Mouse (Mus musculus) erythroblast, embryonic 14.5 days (primary cell): ENCODE results near the gene Kbtbd12. TPM values are rescaled to one million over a fixed set of nuclear protein-coding genes. Genes with fewer than 3 reads are reported as not detected.

ENCODE experiments used
- H3K27me3 ChIP-seq: 2 replicates; pipeline ENCODE4 v1.6.1; 2012; ENCODE audit warnings: inconsistent platforms; ENCODE audit not compliant: control insufficient read depth
- H3K36me3 ChIP-seq: 2 replicates; pipeline ENCODE4 v1.6.1; 2012; ENCODE audit warnings: mild to moderate bottlenecking, inconsistent platforms; ENCODE audit not compliant: control insufficient read depth
- H3K4me1 ChIP-seq: 2 replicates; pipeline ENCODE4 v1.6.1; 2012; ENCODE audit warnings: inconsistent platforms; ENCODE audit not compliant: control insufficient read depth
- H3K4me3 ChIP-seq: replicated peaks from 2 replicates; pipeline ENCODE3; 2012; ENCODE audit warnings: moderate library complexity, mild to moderate bottlenecking, inconsistent platforms
- H3K9me3 ChIP-seq: 2 replicates; pipeline ENCODE4 v1.6.1; 2012; ENCODE audit warnings: low read length, inconsistent platforms, mixed read lengths; ENCODE audit not compliant: control insufficient read depth
- GATA1 ChIP-seq: IDR thresholded peaks from 2 replicates; pipeline ENCODE4 v1.6.1; 2012; ENCODE audit warnings: low read length, inconsistent platforms, mixed read lengths
- TAL1 ChIP-seq: IDR thresholded peaks from 3 replicates; pipeline ENCODE4 v1.6.1; 2012; ENCODE audit warnings: low read length, inconsistent platforms, mixed read lengths
- polyA plus RNA-seq: library from polyadenylated mRNA; stranded (reverse); fragments of >175 nt; gene quantifications from 2 replicates; pipeline ENCODE4 v1.2.3, GENCODE M21; 2012

Gene Kbtbd12
- polyA plus RNA-seq, 1 experiment: not detected

DNA sequence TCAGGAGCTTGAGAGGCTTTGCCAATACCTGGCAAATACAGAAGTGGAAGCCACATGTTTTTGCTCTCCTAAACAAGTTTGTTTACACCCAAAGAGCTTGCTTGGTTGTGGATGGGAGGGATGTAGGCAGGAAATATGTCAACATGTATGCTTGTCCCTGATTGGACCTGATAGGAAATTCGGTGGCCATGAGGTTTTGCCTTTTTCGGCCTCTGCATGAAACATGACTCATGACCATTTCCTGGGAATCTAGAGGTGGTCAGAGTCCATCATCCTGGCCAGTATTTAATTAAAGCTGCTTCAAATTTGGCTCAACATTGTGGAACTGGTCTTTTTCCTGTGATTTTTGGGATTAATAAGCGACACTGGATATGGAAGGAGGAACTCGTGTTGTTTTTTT lies 53.8 kb downstream of the Kbtbd12 start:
- Histone ChIP-seq H3K4me1 (no peaks in the 10 kb centered on the region), H3K36me3 (no peaks in the 10 kb centered on the region), H3K4me3 (no peak overlapping the region), H3K9me3 (no peaks in the 10 kb centered on the region), H3K27me3 (peaks cover 22% of the 10 kb centered on the region)
- TF ChIP-seq GATA1 (no peak), TAL1 (no peak)

DNA sequence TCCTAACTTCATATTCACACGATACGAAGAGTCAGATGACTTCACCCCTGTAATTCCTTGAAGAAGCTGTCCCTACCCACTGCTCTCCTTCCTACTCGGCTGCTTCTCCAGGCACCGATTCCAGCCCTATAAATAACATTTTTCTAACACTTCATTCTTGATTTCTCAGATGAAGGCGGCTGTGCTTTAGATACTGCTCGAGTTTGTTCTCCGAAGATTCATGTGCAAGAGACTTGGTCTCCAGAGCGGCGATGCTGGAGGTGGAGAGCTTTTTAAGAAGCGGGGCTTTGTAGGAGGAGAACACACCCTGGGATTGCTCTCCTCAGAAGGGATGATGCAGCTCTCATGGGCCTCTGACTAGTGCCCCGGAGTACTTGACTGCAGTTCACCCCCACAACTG lies 61.3 kb downstream of the Kbtbd12 start:
- H3K4me3 ChIP-seq: no peak overlapping the region
- no peaks in the 10 kb centered on the region for H3K36me3 ChIP-seq
- no peak for TF ChIP-seq GATA1
- no peak for TF ChIP-seq TAL1
- H3K4me1 ChIP-seq: no peaks in the 10 kb centered on the region
- H3K27me3 ChIP-seq: peaks cover 7% of the 10 kb centered on the region
- no peaks in the 10 kb centered on the region for H3K9me3 ChIP-seq

DNA sequence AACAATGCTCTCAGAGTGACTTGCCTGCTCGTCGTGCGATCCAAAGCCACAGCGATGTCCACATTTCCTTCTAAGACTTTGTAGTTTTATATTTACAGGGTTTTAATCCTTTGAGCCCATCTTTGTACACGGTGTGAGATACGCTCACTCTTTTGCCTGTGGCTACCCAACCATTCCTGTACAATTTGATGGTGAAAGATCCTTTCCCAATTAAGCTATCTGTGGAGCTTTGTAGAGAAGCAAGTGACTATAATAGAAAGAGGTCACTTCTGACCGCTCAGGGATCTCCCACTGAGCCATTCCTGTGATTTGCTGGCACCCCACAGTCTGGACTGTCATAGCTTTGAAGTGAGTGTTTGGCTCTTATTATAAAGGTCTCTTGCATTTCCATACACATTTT lies 71.1 kb downstream of the Kbtbd12 start:
- H3K4me1 ChIP-seq: no peaks in the 10 kb centered on the region
- H3K4me3 ChIP-seq: no peak overlapping the region
- TF ChIP-seq TAL1 (no peak), GATA1 (no peak)
- H3K27me3 ChIP-seq: peaks cover 35% of the 10 kb centered on the region
- H3K36me3 ChIP-seq: no peaks in the 10 kb centered on the region
- H3K9me3 ChIP-seq: no peaks in the 10 kb centered on the region

DNA sequence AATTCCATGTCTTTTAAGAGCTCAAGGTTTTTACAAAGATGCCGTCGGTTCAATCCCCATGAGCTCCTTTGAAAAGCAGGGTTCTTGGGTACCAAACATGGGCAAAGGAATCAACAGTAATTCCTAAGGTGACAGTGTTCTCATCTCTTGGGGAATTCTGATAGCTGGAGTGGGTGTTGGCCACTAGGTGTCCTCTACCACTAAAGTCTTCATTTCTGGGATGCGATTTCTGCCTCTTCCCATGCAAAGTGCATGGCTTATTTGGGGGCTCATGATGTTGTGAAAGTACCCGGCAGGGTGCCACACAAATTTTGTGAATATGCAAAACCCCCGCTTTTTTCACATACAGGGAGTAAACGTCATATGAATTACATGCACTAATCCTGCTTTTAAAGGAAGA lies 72.7 kb downstream of the Kbtbd12 start:
- no peaks in the 10 kb centered on the region for H3K36me3 ChIP-seq
- H3K4me1 ChIP-seq: no peaks in the 10 kb centered on the region
- no peak for TF ChIP-seq GATA1
- no peak for TF ChIP-seq TAL1
- peaks cover 43% of the 10 kb centered on the region for H3K27me3 ChIP-seq
- no peak overlapping the region for H3K4me3 ChIP-seq
- no peaks in the 10 kb centered on the region for H3K9me3 ChIP-seq

DNA sequence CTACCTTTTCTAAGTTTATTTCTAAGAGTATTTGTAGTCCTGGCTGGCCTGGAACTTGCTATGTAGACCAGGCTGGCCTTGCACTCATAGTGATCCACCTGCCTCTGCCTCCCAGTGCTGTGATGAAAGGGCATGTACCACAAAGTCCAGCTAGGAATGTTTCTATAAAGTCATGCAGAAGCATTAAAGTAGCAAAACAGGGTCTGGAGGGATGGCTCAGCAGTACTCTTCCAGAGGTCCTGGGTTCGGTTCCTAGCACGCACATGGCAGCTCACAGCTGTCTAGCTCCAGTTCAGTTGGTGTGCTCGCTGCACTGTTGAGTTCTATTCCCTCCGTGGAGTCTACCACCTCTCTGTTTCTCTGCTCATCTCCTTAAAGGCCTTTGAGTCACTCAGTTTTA lies 77.6 kb downstream of the Kbtbd12 start:
- Histone ChIP-seq H3K27me3 (peaks cover 40% of the 10 kb centered on the region), H3K36me3 (no peaks in the 10 kb centered on the region), H3K9me3 (no peaks in the 10 kb centered on the region), H3K4me1 (no peaks in the 10 kb centered on the region), H3K4me3 (no peak overlapping the region)
- TF ChIP-seq TAL1 (no peak), GATA1 (no peak)

DNA sequence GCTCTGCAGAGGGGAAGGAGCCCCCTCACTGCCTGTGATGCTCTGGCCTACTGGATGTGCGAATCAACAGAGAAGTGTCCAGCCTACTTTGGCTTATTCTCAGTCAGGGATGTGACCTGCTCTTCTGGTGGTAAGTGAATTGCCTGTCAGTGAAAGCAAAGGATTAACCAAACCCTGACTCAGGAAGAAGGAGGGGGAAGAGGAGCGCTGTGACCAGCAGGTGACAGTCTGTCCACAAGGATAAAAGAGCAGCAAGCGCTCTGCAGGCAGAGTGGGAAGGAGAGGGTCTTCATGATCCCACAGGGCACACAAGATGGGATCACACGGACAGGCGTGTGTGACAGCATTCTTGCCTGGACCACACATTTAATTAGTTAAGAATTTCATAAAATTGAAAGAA lies 78.1 kb downstream of the Kbtbd12 start:
- TF ChIP-seq TAL1 (no peak), GATA1 (no peak)
- H3K4me3 ChIP-seq: no peak overlapping the region
- no peaks in the 10 kb centered on the region for H3K36me3 ChIP-seq
- peaks cover 36% of the 10 kb centered on the region for H3K27me3 ChIP-seq
- H3K9me3 ChIP-seq: no peaks in the 10 kb centered on the region
- no peaks in the 10 kb centered on the region for H3K4me1 ChIP-seq

DNA sequence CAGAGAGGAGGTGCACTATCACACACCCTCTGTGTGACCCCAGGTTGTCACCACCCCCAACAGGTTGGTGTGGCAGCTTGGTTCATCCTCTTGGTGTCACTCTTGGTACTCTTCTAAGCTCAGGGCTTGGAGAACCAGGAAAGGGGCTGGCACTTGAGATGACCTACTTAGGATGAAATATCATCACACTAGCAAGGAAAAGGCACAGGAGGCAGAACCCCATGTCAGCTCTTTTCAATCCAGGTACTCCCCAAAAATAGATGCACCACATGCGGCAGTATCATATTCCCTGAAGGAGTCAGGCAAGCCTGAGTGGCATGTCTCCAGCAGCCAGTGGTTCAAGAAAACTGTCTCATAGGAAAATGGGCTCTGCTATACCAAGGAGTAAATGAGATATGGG lies 79.7 kb downstream of the Kbtbd12 start:
- Histone ChIP-seq H3K9me3 (no peaks in the 10 kb centered on the region), H3K27me3 (peaks cover 28% of the 10 kb centered on the region), H3K4me3 (no peak overlapping the region), H3K36me3 (no peaks in the 10 kb centered on the region), H3K4me1 (no peaks in the 10 kb centered on the region)
- TF ChIP-seq TAL1 (no peak), GATA1 (no peak)

DNA sequence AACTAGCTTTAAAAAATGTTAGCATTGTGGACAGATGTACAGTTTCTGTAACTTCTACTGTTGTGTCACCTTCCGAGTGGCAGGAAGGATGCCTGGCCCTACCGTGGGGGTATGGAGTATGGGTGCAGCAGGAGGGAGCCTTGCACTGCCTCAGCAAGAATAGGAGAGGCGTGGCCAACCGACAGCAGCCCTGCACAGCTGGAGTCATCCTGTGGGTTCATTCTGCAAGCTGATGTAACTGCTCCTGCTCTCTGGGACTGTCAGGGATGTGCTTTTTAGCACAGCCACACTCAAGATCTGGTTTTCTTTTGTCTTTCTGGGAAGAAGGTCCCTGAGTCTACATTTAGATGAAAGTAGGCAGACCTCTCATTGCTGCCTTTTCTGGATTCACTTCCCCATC lies 80.2 kb downstream of the Kbtbd12 start:
- TF ChIP-seq TAL1 (no peak), GATA1 (no peak)
- H3K4me3 ChIP-seq: no peak overlapping the region
- H3K27me3 ChIP-seq: peaks cover 28% of the 10 kb centered on the region

DNA sequence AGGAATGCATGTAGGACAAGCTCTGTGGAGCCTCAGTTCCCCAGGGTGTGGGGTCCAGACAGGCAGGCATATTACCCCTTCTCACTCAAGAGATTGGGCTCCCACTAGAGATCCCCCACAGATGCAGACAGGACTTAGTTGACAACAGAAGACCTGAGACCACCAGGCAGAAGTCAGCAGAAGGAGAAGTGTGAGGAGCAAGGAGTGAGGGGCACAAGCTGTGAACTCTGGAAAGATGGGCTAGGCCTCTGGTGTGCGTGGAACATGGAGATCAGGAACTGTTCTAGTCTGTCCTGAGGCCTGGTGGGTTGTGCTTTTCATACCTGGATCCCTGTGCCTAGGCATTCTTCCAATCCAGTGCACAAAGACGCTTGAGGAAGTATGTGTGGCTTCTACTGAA lies 87.8 kb downstream of the Kbtbd12 start:
- Histone ChIP-seq H3K36me3 (no peaks in the 10 kb centered on the region), H3K9me3 (no peaks in the 10 kb centered on the region), H3K4me3 (no peak overlapping the region), H3K27me3 (peaks cover 30% of the 10 kb centered on the region), H3K4me1 (peaks cover 30% of the 10 kb centered on the region)
- no peak for TF ChIP-seq GATA1
- TF ChIP-seq TAL1: no peak

More for the DNA sequence above, 80.2 kb downstream of the Kbtbd12 start:
- Histone ChIP-seq H3K36me3 (no peaks in the 10 kb centered on the region), H3K9me3 (no peaks in the 10 kb centered on the region), H3K4me1 (no peaks in the 10 kb centered on the region)

DNA sequence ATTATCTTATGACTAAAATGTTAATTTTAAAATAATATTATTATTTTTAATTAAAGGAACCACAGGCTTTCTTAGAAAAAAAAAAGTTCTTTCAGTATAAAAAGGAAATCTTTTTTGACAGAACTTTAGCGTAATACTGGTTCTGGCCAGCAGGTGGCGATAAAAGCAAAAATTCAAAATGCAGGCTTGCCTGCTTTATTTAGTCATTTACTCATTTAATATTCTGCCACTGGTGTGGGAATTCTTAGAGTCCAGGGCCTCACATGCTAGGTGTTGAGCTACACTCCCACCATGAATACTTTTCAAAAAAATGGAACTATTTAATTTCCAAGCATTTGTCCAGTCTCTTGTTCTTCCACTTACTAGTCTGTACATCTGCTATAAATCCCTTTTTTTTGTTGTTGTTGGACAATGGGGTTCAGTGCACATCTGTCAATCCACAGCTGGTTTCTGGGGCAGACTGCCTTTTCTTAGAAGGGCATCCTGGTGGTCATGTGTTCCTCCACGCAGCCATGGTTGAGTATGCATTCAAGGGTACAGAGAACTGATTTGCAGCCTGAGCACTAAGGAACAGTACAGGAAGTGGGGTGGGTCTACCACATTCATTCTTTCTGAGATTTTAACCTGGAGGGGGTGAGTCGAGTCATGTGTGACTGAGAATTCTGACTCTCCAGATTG lies 88.5 kb downstream of the Kbtbd12 start:
- H3K4me1 ChIP-seq: peaks cover 33% of the 10 kb centered on the region
- no peak overlapping the region for H3K4me3 ChIP-seq
- TF ChIP-seq GATA1 (no peak), TAL1 (no peak)

More for the DNA sequence above, 88.5 kb downstream of the Kbtbd12 start:
- peaks cover 35% of the 10 kb centered on the region for H3K27me3 ChIP-seq
- no peaks in the 10 kb centered on the region for H3K9me3 ChIP-seq
- no peaks in the 10 kb centered on the region for H3K36me3 ChIP-seq
